29 mouse cellular contexts compared by ENCODE assay signal in genomic region chr17:73656373-73656772, GRCm38 (mm10). TPM values are rescaled to one million over a fixed set of nuclear protein-coding genes. Genes with fewer than 3 reads are reported as not detected.
A peak's percentile ranks its signal among the peaks of the same experiment; 100 is the strongest.
DNase-seq lines count a peak whose midpoint lies in the region; ATAC-seq and TF ChIP-seq lines count a peak whose summit lies in the region.
"Had no signal": no experiment of that assay in that cellular context is flagged by ENCODE, and none has a peak within 500 bp of the region (broad histone marks: within the 10 kb centered on the region; RNA-seq: fewer than 3 reads in every experiment).

No protein-coding gene starts in this region.

- no peak overlapping the region for H3K9ac ChIP-seq in hindbrain, embryonic 13.5 days
- H3K9ac ChIP-seq in liver, postnatal 0 days (replicated peaks), result no peak overlapping the region
- H3K9ac ChIP-seq: forebrain, embryonic 13.5 days; heart, embryonic 12.5 days; heart, embryonic 15.5 days; hindbrain, embryonic 14.5 days had no signal

- no peaks in the 10 kb centered on the region for H3K36me3 ChIP-seq in hindbrain, embryonic 13.5 days
- no peaks in the 10 kb centered on the region for H3K36me3 ChIP-seq in liver, postnatal 0 days (replicated peaks; ENCODE audit: insufficient read depth, low read length)
- H3K36me3 ChIP-seq: forebrain, embryonic 10.5 days; G1E; heart, embryonic 12.5 days; heart, embryonic 15.5 days; hindbrain, embryonic 10.5 days had no signal

- H3K4me2 ChIP-seq in hindbrain, embryonic 13.5 days, result no peak overlapping the region
- H3K4me2 ChIP-seq in liver, postnatal 0 days (ENCODE audit: low read depth, low read length), result no peak overlapping the region
- H3K4me2 ChIP-seq: forebrain, embryonic 13.5 days; heart, embryonic 12.5 days; heart, embryonic 15.5 days; hindbrain, embryonic 14.5 days had no signal

- no peaks in the 10 kb centered on the region for H3K27me3 ChIP-seq in hindbrain, embryonic 13.5 days
- peaks cover 3% of the 10 kb centered on the region; the same call in 1 of the 2 replicates for H3K27me3 ChIP-seq in liver, postnatal 0 days (ENCODE audit: insufficient read depth, low read length)
- H3K27me3 ChIP-seq: forebrain, embryonic 13.5 days; heart, embryonic 12.5 days; heart, embryonic 15.5 days had no signal

- ATAC-seq in activated CD4-positive, CD25-positive, alpha-beta regulatory T cell, adult 4 months, result peak; percentile 94
- peak; percentile 45; the same call in 1 of the 2 replicates for ATAC-seq in megakaryocyte, adult 5-6 weeks (ENCODE audit: poor library complexity, severe bottlenecking)
- ATAC-seq in hindbrain, embryonic 13.5 days (ENCODE audit: low FRiP score), result no peak
- ATAC-seq in liver, postnatal 0 days, result no peak
- ATAC-seq: forebrain, embryonic 13.5 days; forebrain, embryonic 16.5 days; hindbrain, postnatal 0 days; intestine, embryonic 16.5 days; Patski had no signal

- peaks cover 9% of the 10 kb centered on the region for H3K4me1 ChIP-seq in hindbrain, embryonic 13.5 days (replicated peaks)
- no peaks in the 10 kb centered on the region for H3K4me1 ChIP-seq in liver, postnatal 0 days (ENCODE audit: insufficient read depth)
- H3K4me1 ChIP-seq: heart, embryonic 15.5 days; hindbrain, embryonic 10.5 days had no signal

- no peaks in the 10 kb centered on the region for H3K9me3 ChIP-seq in hindbrain, embryonic 13.5 days
- H3K9me3 ChIP-seq in liver, postnatal 0 days (ENCODE audit: low read length), result no peaks in the 10 kb centered on the region
- H3K9me3 ChIP-seq: forebrain, embryonic 10.5 days; forebrain, embryonic 13.5 days; heart, embryonic 12.5 days; heart, embryonic 15.5 days; hindbrain, embryonic 10.5 days had no signal

- no peak overlapping the region for H3K4me3 ChIP-seq in hindbrain, embryonic 13.5 days
- H3K4me3 ChIP-seq in liver, postnatal 0 days (ENCODE audit: low read depth, low read length), result no peak overlapping the region
- H3K4me3 ChIP-seq: forebrain, embryonic 10.5 days; forebrain, embryonic 13.5 days; heart, embryonic 12.5 days; heart, embryonic 15.5 days; hindbrain, embryonic 10.5 days had no signal

- no peak for TF ChIP-seq EP300 in liver, postnatal 0 days (IDR thresholded peaks at IDR 0.05; ENCODE audit: low read depth)

- no peak overlapping the region for H3K27ac ChIP-seq in hindbrain, embryonic 13.5 days
- H3K27ac ChIP-seq in liver, postnatal 0 days (ENCODE audit: low read depth), result no peak overlapping the region
- H3K27ac ChIP-seq: forebrain, embryonic 10.5 days; forebrain, embryonic 13.5 days; heart, embryonic 15.5 days; hindbrain, embryonic 10.5 days; hindbrain, embryonic 14.5 days; hindbrain, postnatal 0 days had no signal

- TF ChIP-seq CTCF in liver, postnatal 0 days (IDR thresholded peaks at IDR 0.05; ENCODE audit: low read depth), result no peak

- peak; percentile 8 for DNase-seq in CD4-positive, CD25-positive, alpha-beta regulatory T cell, adult 2 months (ENCODE audit: low read depth, low spot score)
- DNase-seq in cerebellum, postnatal 36 days, result no peak
- no peak for DNase-seq in liver, postnatal 0 days
- DNase-seq: adrenal gland, adult 2 months; adrenal gland, postnatal 14 days; cerebellum, adult 11-12 months; cerebellum, adult 8-10 months; cerebellum, postnatal 10 days; gastrocnemius, postnatal 10 days; gastrocnemius, postnatal 36 days; heart, postnatal 10 days; heart, postnatal 36 days; kidney, adult 18-20 months had no signal

- 95% methylated on average over 3 of the region's 3 CpGs for WGBS in hindbrain, embryonic 13.5 days
- 43% methylated on average over 3 of the region's 3 CpGs for WGBS in liver, postnatal 0 days (ENCODE audit: insufficient replicate concordance)

RNA-seq across cellular contexts. Expression of gene Galnt14, which starts 53.9 kb away (rescaled TPM):
- polyA plus RNA-seq in activated CD4-positive, CD25-positive, alpha-beta regulatory T cell, adult 4 months (2017; shearing (Covaris generic)), result under 1 TPM; 0.48 to 0.79 TPM
- total RNA-seq in megakaryocyte, adult 5-6 weeks (2015), result not detected in 2 replicates
- total RNA-seq in megakaryocyte, adult 5-6 weeks (2017), result not detected in 2 replicates
- polyA plus RNA-seq in hindbrain, embryonic 13.5 days (2015; fragmentation: Nextera tagmentation; extraction: Ambion mirVana), result 14.1 and 15.4 TPM in 2 replicates
- polyA plus RNA-seq in liver, postnatal 0 days (2015; fragmentation: Nextera tagmentation; extraction: Ambion mirVana), result 0.06 and 0.08 TPM in 2 replicates
- total RNA-seq: gastrocnemius, adult 18-20 months; gastrocnemius, postnatal 36 days; granulocyte monocyte progenitor cell, adult 5-6 weeks; heart, postnatal 36 days had no signal
- polyA plus RNA-seq: G1E had no signal

Comparison
In these comparisons a context has a peak if more than half of its experiments do, and no peak if none do; other contexts are left out.
1. ATAC-seq: peak in activated CD4-positive, CD25-positive, alpha-beta regulatory T cell, adult 4 months (single experiment) and megakaryocyte, adult 5-6 weeks (single experiment); none in hindbrain, embryonic 13.5 days (single experiment) and liver, postnatal 0 days (single experiment).